Mouse (Mus musculus): ENCODE results near the gene Btbd1. TPM values are rescaled to one million over a fixed set of nuclear protein-coding genes. Genes with fewer than 3 reads are reported as not detected.

Btbd1 gene
- polyA plus RNA-seq (2014; fragmentation: Illumina TruSeq; extraction: RNeasy Lipid Tissue Mini Kit (QIAGEN cat#74804); ENCODE audit: low read depth, low replicate concordance) = 1,244 TPM

DNA sequence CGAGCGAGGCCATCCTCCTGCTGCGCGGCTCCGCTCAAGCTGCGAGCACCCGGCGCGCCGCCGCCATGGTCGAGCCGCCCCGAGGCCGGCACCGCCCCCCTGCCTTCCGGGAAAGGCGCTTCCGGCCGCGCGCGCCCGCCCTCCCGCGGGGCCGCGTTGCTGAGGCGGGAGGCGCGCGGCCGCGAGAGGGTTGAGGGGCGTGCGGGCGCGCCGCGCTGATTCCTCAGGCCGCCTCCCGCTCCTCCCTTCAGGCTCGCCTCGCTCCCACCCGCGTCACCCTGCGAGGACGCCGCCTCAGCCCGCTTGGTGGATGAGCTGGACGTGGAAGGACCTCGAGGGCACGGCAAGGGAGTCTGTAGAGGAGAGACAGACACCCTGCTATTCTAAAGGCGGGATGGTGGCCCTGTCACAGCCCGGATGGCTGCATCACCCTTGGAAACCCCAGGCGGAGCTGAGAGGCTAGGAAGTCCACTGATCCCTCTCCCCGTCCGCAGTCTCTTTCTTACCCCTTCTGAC lies at the start of gene Btbd1:
TSS of gene Btbd1 (minus strand) at position 53 of the 516 bp plus-strand sequence.

DNA sequence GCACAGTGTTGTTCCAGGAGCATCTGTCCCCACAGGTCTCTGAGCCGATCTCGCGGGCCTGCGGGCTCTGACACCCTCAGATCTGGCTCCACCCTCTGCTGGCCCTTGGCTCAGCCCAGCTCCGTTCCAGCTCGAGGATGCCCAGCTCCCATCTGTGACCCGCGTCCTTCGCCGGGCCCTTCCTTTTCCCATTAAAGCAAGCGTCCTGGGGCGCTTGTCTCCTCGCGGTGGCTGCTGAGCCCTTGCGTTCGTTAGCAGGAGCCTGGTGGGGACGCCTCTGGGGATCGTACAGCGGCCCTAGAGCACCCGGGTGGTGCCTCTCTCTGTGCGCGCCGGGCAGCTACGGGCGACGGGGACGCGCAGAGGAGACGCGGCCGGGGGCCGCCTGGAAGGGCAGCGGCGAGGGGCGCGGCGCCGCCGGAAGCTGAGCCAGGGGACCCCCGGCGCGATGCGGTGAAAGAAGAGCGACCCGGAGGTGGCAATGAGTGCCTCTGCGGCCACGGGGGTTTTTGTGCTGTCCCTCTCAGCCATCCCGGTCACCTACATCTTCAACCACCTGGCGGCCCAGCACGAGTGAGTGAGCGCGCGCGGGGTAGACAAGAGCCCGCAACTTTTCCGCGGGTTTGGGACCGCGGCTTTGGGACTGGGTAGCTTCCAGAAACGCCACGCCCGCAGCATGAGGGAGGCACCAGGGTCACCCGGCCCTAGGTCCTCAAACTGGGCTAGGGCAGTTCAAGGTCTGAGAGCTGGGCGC lies 29.9 kb upstream of the Btbd1 start, which contains the start of gene Tm6sf1:
TSS of gene Tm6sf1 (plus strand) at position 34 of the 754 bp plus-strand sequence.

DNA sequence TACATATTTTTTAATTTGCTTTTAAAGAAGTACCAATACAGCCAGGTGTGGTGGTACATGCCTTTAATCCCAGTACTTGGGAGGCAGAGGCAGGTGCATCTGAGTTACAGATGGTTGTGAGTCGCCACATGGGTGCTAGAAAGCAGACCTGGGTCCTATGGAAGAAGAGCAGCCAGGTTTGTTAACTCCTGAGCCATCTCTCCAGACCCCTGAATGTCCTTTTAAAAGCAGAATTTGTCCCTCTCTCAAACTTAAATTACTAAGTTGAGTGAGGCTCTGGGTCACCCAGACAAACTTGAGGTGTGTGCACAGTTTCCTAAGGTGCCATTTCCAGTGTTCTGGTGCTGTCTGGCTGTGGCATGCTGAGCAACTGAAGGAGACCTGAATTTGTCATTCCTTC lies 26.5 kb upstream of the Btbd1 start, which contains the start of gene Gm10160:
TSS of gene Gm10160 (minus strand) at position 101 of the 400 bp plus-strand sequence.

DNA sequence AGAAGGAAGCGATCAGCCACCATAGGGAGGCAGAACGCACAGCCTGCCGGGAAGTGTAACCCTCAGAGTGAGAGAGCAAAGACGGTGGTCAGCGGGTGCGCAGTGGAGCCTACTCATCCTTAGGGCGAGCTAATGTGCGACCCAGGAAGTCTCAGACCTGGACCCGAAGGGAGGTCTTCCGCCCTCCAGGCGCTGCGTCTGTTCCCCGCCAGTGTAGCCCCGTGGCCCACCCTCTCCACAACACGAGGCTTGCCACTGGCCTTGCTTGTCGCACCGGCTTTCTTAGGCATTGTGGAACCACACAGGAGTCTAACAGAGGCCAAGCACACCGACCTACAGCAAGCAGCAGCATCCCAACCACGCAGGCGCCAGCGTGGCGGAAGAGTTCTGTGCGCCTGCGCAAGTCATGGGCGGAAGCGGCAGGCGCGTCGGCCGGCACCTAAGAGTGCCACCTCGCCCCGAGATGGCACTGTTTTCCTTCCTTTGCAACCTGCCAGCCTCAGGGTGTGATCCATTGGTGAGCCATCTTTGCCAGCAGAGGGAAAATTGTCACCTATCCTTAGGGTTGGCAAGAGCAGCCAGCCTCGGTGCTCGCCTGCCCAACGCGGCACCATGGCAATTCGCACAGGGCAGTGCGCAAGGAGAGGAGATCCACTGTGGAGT lies 40.0 kb downstream of the Btbd1 start, which contains the start of gene 3110040N11Rik:
TSS of gene 3110040N11Rik (minus strand) at position 384 of the 663 bp plus-strand sequence.

GRCm38 (mm10) chr7:81762180-81763109 lies 66.8 kb downstream of the Btbd1 start, which contains the start of gene Ramac:
Ramac (plus strand) TSS chr7:81762925.

Other genes starting within 250 kb of the Btbd1 start
- gene Homer2, start 121.9 kb downstream of the Btbd1 start, polyA plus RNA-seq (2014; fragmentation: Illumina TruSeq; extraction: RNeasy Lipid Tissue Mini Kit (QIAGEN cat#74804); ENCODE audit: low read depth, low replicate concordance) = 0.50 TPM
- gene Ramac, start 66.5 kb downstream of the Btbd1 start, polyA plus RNA-seq (2014; fragmentation: Illumina TruSeq; extraction: RNeasy Lipid Tissue Mini Kit (QIAGEN cat#74804); ENCODE audit: low read depth, low replicate concordance) = 93.6 TPM
- gene 3110040N11Rik, start 40.0 kb downstream of the Btbd1 start, polyA plus RNA-seq (2014; fragmentation: Illumina TruSeq; extraction: RNeasy Lipid Tissue Mini Kit (QIAGEN cat#74804); ENCODE audit: low read depth, low replicate concordance) = 4.5 TPM
- not detected for gene Gm10160, start 26.4 kb upstream of the Btbd1 start, polyA plus RNA-seq (2014; fragmentation: Illumina TruSeq; extraction: RNeasy Lipid Tissue Mini Kit (QIAGEN cat#74804); ENCODE audit: low read depth, low replicate concordance)
- gene Tm6sf1, start 29.6 kb upstream of the Btbd1 start, polyA plus RNA-seq (2014; fragmentation: Illumina TruSeq; extraction: RNeasy Lipid Tissue Mini Kit (QIAGEN cat#74804); ENCODE audit: low read depth, low replicate concordance) = 6.6 TPM
- 33.6 TPM for gene Hdgfl3, start 105.0 kb upstream of the Btbd1 start, polyA plus RNA-seq (2014; fragmentation: Illumina TruSeq; extraction: RNeasy Lipid Tissue Mini Kit (QIAGEN cat#74804); ENCODE audit: low read depth, low replicate concordance)
- gene Bnc1, start 162.9 kb upstream of the Btbd1 start, polyA plus RNA-seq (2014; fragmentation: Illumina TruSeq; extraction: RNeasy Lipid Tissue Mini Kit (QIAGEN cat#74804); ENCODE audit: low read depth, low replicate concordance) = 1.1 TPM

Data from testis, adult 10 weeks (tissue).